In the genomic region with DNA sequence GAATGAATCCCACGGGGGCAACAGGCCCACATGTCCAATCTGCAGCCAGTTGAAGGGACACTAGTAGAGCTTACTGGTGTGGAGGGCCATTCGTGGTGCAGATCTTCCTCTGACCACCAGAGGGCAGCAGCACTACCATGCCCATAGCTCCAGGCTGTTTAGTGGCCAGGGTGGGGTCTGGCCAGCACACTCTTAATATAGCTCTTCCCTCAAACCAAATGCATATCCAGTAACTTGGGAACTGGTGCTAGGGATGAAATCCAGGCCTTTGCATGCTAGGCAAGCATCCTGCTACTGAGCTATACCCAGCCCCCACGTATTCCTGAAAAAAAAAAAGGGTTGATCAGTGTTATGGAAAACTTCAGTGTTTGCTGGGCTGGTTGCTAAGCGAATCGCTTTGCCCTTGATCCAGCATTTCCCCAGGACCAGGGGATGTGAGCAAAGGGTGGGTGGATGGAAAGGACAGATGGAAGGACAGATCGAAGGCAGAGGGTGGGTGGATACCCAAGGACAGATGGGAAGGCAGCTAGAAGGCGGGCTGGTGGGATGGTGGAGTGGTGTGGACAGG, we compare ENCODE assay signal across 8 mouse cellular contexts. TPM values are rescaled to one million over a fixed set of nuclear protein-coding genes. Genes with fewer than 3 reads are reported as not detected.
A peak's percentile ranks its signal among the peaks of the same experiment; 100 is the strongest.
DNase-seq lines count a peak whose midpoint lies in the region; ATAC-seq and TF ChIP-seq lines count a peak whose summit lies in the region.
"Had no signal": no experiment of that assay in that cellular context is flagged by ENCODE, and none has a peak within 500 bp of the region (broad histone marks: within the 10 kb centered on the region; RNA-seq: fewer than 3 reads in every experiment).

No protein-coding gene starts in this region.

- ATAC-seq in forebrain, embryonic 14.5 days = peak; percentile 72; the same call in 1 of the 2 replicates
- ATAC-seq in lung, postnatal 0 days = peak; percentile 63

- WGBS in forebrain, embryonic 14.5 days = 68% methylated on average over 7 of the region's 7 CpGs
- 55% methylated on average over 7 of the region's 7 CpGs for WGBS in lung, postnatal 0 days

- no peak overlapping the region for H3K4me3 ChIP-seq in forebrain, embryonic 14.5 days (ENCODE audit: low read depth, low read length)
- no peak overlapping the region for H3K4me3 ChIP-seq in layer of hippocampus, adult 2 months
- H3K4me3 ChIP-seq in lung, postnatal 0 days (ENCODE audit: low read depth, low read length) = no peak overlapping the region

- no peak overlapping the region for H3K27ac ChIP-seq in forebrain, embryonic 14.5 days (ENCODE audit: low read depth, low read length)
- H3K27ac ChIP-seq in layer of hippocampus, adult 2 months = peak overlapping the region; percentile 85
- no peak overlapping the region for H3K27ac ChIP-seq in lung, postnatal 0 days (ENCODE audit: low read length)

- TF ChIP-seq EP300 in lung, postnatal 0 days (IDR thresholded peaks at IDR 0.05) = no peak

- no peaks in the 10 kb centered on the region for H3K27me3 ChIP-seq in forebrain, embryonic 14.5 days (replicated peaks; ENCODE audit: control insufficient read depth, insufficient read depth, low read length)
- no peaks in the 10 kb centered on the region for H3K27me3 ChIP-seq in lung, postnatal 0 days (replicated peaks; ENCODE audit: insufficient read depth, low read length)

- DNase-seq in Muller cell, postnatal 12 days (ENCODE audit: inconsistent ontology term) = peak; percentile 55
- DNase-seq in c-Kit-negative CD71-positive TER-119-positive erythroid progenitor cells, embryonic 14.5 days (ENCODE audit: low read depth, low spot score) = peak; percentile 22
- DNase-seq in forebrain, embryonic 14.5 days (ENCODE audit: low spot score) = peak; percentile 69
- DNase-seq in heart, postnatal 4 days = peak; percentile 82
- DNase-seq in layer of hippocampus, adult 2 months (ENCODE audit: low spot score in 2 of 2) = peak; percentile 75 to 77
- DNase-seq in lung, postnatal 0 days (ENCODE audit: low spot score) = peak; percentile 67
- DNase-seq in right cerebral cortex, postnatal 10 days (ENCODE audit: low spot score in 2 of 2) = peak; percentile 75 to 76

- H3K9ac ChIP-seq in forebrain, embryonic 14.5 days (ENCODE audit: low read length) = no peak overlapping the region
- H3K9ac ChIP-seq in lung, postnatal 0 days (replicated peaks; ENCODE audit: low read depth) = no peak overlapping the region

- H3K4me2 ChIP-seq in forebrain, embryonic 14.5 days (ENCODE audit: low read length) = no peak overlapping the region
- no peak overlapping the region for H3K4me2 ChIP-seq in lung, postnatal 0 days (replicated peaks; ENCODE audit: low read depth, low read length)

- no peaks in the 10 kb centered on the region for H3K9me3 ChIP-seq in forebrain, embryonic 14.5 days (replicated peaks; ENCODE audit: control insufficient read depth, low read length)
- H3K9me3 ChIP-seq in lung, postnatal 0 days (ENCODE audit: low read length) = no peaks in the 10 kb centered on the region

- no peaks in the 10 kb centered on the region for H3K36me3 ChIP-seq in forebrain, embryonic 14.5 days (ENCODE audit: control insufficient read depth, insufficient read depth, low read length)
- no peaks in the 10 kb centered on the region for H3K36me3 ChIP-seq in lung, postnatal 0 days (ENCODE audit: insufficient read depth, low read length)

- H3K4me1 ChIP-seq in forebrain, embryonic 14.5 days (ENCODE audit: control insufficient read depth, insufficient read depth, low read length) = no peaks in the 10 kb centered on the region
- no peaks in the 10 kb centered on the region for H3K4me1 ChIP-seq in lung, postnatal 0 days (ENCODE audit: insufficient read depth, low read depth, low read length)

- peak; percentile 98 for TF ChIP-seq CTCF in layer of hippocampus, adult 2 months (conservative IDR thresholded peaks at IDR 0.05)
- peak; percentile 96 for TF ChIP-seq CTCF in lung, postnatal 0 days (IDR thresholded peaks at IDR 0.05)

RNA-seq across cellular contexts. Expression of gene Ablim2, which starts 37.9 kb away (rescaled TPM):
- 4.7 and 7.4 TPM in 2 replicates for polyA plus RNA-seq in forebrain, embryonic 14.5 days (2014; fragmentation: Nextera tagmentation; extraction: Ambion mirVana)
- 10 to 100 TPM; 10.8 to 11.7 TPM for total RNA-seq in heart, postnatal 4 days (2021)
- total RNA-seq in layer of hippocampus, adult 2 months (2021) = 100 to 1,000 TPM; 133 to 163 TPM
- polyA plus RNA-seq in lung, postnatal 0 days (2015; fragmentation: Nextera tagmentation; extraction: Ambion mirVana) = 0.74 and 0.75 TPM in 2 replicates
- total RNA-seq: neutrophil, adult 5-6 weeks had no signal

RNA-seq across cellular contexts. Expression of gene Sh3tc1, which starts 55.8 kb away (rescaled TPM):
- polyA plus RNA-seq in forebrain, embryonic 14.5 days (2014; fragmentation: Nextera tagmentation; extraction: Ambion mirVana) = 1.3 and 2.2 TPM in 2 replicates
- total RNA-seq in heart, postnatal 4 days (2021) = 10 to 100 TPM; 12.9 to 16.2 TPM
- 1 to 10 TPM; 1.7 to 2.4 TPM for total RNA-seq in layer of hippocampus, adult 2 months (2021)
- polyA plus RNA-seq in lung, postnatal 0 days (2015; fragmentation: Nextera tagmentation; extraction: Ambion mirVana) = 21.1 and 22.9 TPM in 2 replicates

Comparison
In these comparisons a context has a peak if more than half of its experiments do, and no peak if none do; other contexts are left out.
1. DNase-seq: peak in every context shown above with its lines; median percentile 82 in heart, postnatal 4 days; 76 in layer of hippocampus, adult 2 months; 76 in right cerebral cortex, postnatal 10 days; 69 in forebrain, embryonic 14.5 days; 67 in lung, postnatal 0 days; 55 in Muller cell, postnatal 12 days; 22 in c-Kit-negative CD71-positive TER-119-positive erythroid progenitor cells, embryonic 14.5 days.
2. RNA of gene Ablim2, which starts 37.9 kb away (total RNA-seq): 133 to 163 TPM in layer of hippocampus, adult 2 months; 10.8 to 11.7 TPM in heart, postnatal 4 days; every median in the first group is over 10 times any median in the second.
3. RNA of gene Sh3tc1, which starts 55.8 kb away (total RNA-seq): 12.9 to 16.2 TPM in heart, postnatal 4 days; 1.7 to 2.4 TPM in layer of hippocampus, adult 2 months; every median in the first group is over 4 times any median in the second.